Mouse (Mus musculus): ENCODE measurements around the gene Pgc. TPM values are rescaled to one million over a fixed set of nuclear protein-coding genes. Genes with fewer than 3 reads are reported as not detected.
A peak's percentile ranks its signal among the peaks of the same experiment; 100 is the strongest.

Gene Pgc
- polyA plus RNA-seq, 1 experiment from 2014 or later: not detected

DNA sequence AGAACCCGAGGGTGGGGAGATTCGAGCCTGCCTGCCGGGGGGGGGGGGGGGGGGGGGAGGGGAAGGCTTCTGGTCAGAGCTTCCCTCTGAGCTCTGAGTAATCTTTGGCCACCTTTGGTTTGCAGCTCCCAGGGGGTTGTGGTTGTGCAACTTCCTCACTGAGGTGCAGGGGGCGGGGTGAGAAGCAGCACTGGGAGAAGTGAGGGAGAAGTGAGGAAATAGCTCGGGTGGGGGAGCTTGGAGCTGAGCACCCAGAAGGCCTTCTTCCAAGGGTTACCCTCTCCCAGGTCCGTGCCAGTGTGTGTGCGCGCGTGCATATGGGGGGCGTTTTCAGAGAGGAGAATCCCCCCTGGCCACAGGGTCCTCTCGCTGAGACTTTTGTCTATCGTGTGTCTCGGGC, 27.6 kb downstream of the Pgc start:
- Histone ChIP-seq H3K36me3 (no peaks in the 10 kb centered on the region), H3K27me3 (0 out of 2 replicates have a peak, but pooled peaks cover 3% of the 10 kb centered on the region), H3K4me2 (replicated peaks) (no peak overlapping the region), H3K4me1 (no peaks in the 10 kb centered on the region), H3K9me3 (no peaks in the 10 kb centered on the region), H3K27ac (no peak overlapping the region), H3K9ac (no peak overlapping the region), H3K4me3 (no peak overlapping the region)
- ATAC-seq (ENCODE audit: insufficient number of reproducible peaks, insufficient read depth, low FRiP score, low TSS enrichment): no peak
- 77% methylated on average over 12 of the region's 13 CpGs for WGBS

DNA sequence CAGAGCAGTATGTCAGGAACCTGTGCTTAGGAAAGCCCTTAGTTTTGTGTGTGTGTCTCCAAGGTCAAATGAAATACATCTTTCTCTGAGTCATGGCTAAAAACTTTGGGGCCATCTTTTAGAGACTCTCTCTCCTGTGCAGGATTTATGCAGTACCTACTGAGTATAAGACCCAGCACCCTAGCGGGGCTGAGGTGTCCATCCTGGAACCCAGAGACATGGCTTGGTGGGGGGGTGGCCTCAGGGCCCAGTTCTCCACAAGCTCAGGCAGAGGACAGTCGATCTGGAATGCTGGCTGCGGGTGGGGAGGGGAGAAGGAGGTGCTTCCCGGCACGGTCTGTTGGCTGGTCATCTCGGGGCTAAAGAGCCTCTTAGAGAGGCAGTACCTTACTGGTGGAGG, 29.7 kb downstream of the Pgc start:
- no peak overlapping the region for H3K9ac ChIP-seq
- H3K9me3 ChIP-seq: no peaks in the 10 kb centered on the region
- no peak overlapping the region for H3K4me3 ChIP-seq
- 0 out of 2 replicates have a peak, but pooled peaks cover 3% of the 10 kb centered on the region for H3K27me3 ChIP-seq
- no peak for ATAC-seq (ENCODE audit: insufficient number of reproducible peaks, insufficient read depth, low FRiP score, low TSS enrichment)
- H3K36me3 ChIP-seq: no peaks in the 10 kb centered on the region
- H3K4me1 ChIP-seq: no peaks in the 10 kb centered on the region
- WGBS: 21% methylated on average over 6 of the region's 6 CpGs
- H3K27ac ChIP-seq: no peak overlapping the region
- H3K4me2 ChIP-seq (replicated peaks): no peak overlapping the region

DNA sequence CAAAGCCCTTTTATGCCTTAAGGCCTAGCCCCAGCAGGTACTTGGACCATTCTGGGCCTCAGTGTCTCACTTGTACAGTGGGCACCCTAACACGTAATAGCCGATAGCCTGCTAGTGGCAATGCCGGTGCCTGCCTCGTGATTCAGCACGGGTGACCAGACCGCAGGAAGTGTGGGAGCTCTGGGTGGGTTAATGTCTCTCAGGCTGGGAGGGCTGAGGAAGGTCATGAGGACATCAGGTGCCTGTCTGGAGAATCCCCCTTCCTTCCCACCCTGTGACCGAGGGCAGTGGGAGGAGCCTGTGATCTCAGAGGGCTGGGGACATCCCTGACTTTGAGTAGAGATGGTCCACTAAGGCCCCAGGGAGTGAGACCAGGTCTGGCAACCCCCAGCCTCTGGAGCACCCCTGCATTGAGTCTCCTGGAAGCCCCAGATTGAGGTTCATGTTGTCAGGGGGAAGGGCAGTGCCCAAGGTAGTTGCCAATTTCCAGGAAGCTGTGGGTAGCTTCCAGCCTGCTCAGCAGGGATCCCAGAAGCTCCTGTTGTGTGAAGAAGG, 30.5 kb downstream of the Pgc start:
- WGBS: 79% methylated on average over 7 of the region's 7 CpGs
- no peak overlapping the region for H3K4me3 ChIP-seq
- no peak overlapping the region for H3K27ac ChIP-seq
- no peaks in the 10 kb centered on the region for H3K36me3 ChIP-seq
- 0 out of 2 replicates have a peak, but pooled peaks cover 3% of the 10 kb centered on the region for H3K27me3 ChIP-seq
- H3K4me1 ChIP-seq: no peaks in the 10 kb centered on the region
- no peaks in the 10 kb centered on the region for H3K9me3 ChIP-seq
- H3K9ac ChIP-seq: no peak overlapping the region
- H3K4me2 ChIP-seq (replicated peaks): no peak overlapping the region
- ATAC-seq (ENCODE audit: insufficient number of reproducible peaks, insufficient read depth, low FRiP score, low TSS enrichment): no peak

DNA sequence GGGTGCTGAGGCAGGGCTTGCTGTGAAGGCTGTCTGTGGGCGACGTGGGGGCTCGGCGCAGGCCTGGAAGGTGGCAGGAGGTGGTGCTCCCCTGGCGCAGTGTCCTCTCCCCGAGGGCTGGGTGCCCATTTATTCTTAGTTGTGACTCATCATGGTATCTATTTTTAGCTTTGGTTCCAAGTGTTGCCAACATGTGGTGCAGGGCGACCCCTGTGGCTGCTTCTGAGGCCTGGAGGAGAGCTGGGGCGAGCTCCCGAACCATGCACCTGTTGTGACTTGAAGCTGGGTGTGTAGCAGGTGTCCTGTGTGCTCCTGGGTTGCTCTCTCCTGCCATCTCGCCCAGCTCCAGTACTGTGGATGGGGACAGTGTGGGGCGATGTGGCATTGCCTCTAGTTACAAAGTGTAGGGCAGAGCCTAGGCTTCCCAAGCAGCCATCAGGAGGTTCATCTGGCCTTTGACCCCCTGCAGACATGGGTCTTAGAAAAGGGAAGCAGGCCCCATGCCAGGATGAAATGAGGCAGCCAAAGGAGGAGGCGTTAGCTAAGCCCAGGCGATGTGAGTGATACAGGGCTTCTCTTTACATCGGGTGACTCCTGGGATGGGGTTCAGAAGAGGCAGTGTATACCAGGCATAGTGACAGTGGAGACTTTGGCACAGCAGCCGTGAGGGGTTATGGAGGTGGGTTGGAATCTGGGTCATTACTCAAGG, 33.2 kb downstream of the Pgc start:
- 76% methylated on average over 15 of the region's 15 CpGs for WGBS
- Histone ChIP-seq H3K9ac (no peak overlapping the region), H3K27me3 (0 out of 2 replicates have a peak, but pooled peaks cover 3% of the 10 kb centered on the region), H3K27ac (no peak overlapping the region), H3K4me1 (0 out of 2 replicates have a peak, but pooled peaks cover 9% of the 10 kb centered on the region), H3K4me3 (no peak overlapping the region), H3K36me3 (no peaks in the 10 kb centered on the region), H3K4me2 (replicated peaks) (no peak overlapping the region), H3K9me3 (no peaks in the 10 kb centered on the region)
- no peak for ATAC-seq (ENCODE audit: insufficient number of reproducible peaks, insufficient read depth, low FRiP score, low TSS enrichment)

DNA sequence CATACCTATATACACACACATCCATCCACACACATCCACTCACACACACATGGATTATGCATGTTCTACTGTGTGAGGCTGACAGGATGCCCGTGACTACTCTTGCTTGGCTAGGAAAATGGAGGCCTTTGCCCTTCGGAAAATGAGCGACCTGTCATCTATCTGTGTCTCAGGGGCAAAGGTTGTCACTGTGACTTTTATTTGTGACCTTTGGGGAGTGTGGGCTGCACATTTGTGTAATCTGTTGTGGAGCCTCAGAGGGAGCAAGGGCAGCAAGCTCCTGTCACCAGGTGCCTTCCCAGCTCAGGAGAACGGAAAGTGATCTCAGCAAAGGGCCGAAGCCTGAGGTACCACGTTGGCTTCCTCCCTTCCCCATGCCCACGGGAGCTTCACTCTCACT, 35.4 kb downstream of the Pgc start:
- H3K4me2 ChIP-seq (replicated peaks): no peak overlapping the region
- 0 out of 2 replicates have a peak, but pooled peaks cover 1% of the 10 kb centered on the region for H3K27me3 ChIP-seq
- H3K27ac ChIP-seq: no peak overlapping the region
- H3K4me1 ChIP-seq: 0 out of 2 replicates have a peak, but pooled peaks cover 9% of the 10 kb centered on the region
- no peak overlapping the region for H3K4me3 ChIP-seq
- ATAC-seq (ENCODE audit: insufficient number of reproducible peaks, insufficient read depth, low FRiP score, low TSS enrichment): no peak
- H3K9ac ChIP-seq: no peak overlapping the region
- H3K9me3 ChIP-seq: no peaks in the 10 kb centered on the region
- 80% methylated on average over 7 of the region's 7 CpGs for WGBS
- no peaks in the 10 kb centered on the region for H3K36me3 ChIP-seq

DNA sequence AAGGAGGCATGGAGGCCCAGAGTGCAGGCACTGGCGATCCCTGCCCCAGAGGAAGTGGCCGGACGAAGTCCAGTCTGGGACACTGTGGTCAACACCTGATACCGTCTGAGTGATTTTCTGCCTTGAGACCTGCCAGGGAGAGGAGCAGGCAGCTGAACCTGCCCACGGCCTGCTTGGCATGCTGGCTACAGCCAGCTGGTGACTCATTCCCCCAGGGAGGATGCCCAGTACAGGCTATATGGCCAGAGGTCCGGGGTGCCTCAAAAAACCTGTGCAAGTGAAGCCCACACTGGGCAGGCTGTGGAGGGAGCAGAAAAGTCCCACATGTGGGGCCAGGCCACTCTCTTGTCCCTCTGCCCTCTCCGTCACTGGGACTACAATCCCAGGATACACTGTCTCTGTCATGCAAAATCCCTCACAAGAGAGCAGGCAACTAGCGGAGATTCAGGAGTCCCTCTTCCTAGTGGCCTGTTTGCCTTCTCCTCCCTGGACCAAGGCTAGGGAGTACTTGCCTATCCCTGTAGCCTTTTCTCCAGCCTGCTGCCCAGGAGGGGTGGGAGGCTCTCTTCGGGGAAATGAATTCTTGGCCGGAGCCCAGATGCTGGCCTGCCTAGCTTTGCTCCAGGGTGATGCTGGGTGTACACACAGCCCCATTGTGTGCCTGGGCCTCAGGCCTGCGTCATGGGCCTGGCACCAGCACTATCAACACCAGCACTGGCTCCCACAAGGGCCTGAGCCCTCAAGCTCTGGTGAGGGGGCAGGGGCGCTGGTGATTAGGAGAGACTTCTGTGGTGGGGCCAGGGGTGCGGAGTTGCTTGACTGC, 36.1 kb downstream of the Pgc start:
- peak; percentile 70; the same call in 1 of the 2 replicates for ATAC-seq (ENCODE audit: insufficient number of reproducible peaks, insufficient read depth, low FRiP score, low TSS enrichment)
- no peaks in the 10 kb centered on the region for H3K27me3 ChIP-seq
- H3K36me3 ChIP-seq: no peaks in the 10 kb centered on the region
- 60% methylated on average over 13 of the region's 13 CpGs for WGBS
- H3K4me3 ChIP-seq: no peak overlapping the region
- H3K9me3 ChIP-seq: no peaks in the 10 kb centered on the region
- no peak overlapping the region for H3K4me2 ChIP-seq (replicated peaks)
- H3K9ac ChIP-seq: no peak overlapping the region
- H3K4me1 ChIP-seq: 0 out of 2 replicates have a peak, but pooled peaks cover 9% of the 10 kb centered on the region
- 0 out of 2 replicates have a peak overlapping the region, but pooled peaks have one; percentile 47 for H3K27ac ChIP-seq

DNA sequence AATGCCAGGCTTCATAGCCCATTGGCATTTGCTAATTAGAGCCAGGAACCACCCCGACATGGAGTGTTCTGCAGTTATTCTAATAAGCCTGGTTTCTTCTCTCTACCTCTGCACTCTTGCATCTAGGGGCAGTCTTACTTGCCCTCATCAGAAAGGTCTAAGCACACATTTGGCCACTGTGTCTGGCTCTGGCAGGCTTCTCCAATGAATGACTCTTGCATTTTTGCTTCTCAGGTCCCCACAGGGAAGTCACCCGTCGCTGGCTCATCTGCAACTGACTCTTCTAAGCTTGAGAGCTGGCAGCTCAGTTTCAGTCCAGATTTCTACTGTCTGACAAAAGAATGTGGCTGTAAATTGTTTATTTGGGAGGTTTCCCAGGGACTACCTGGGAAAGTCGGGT, 39.3 kb downstream of the Pgc start:
- no peaks in the 10 kb centered on the region for H3K36me3 ChIP-seq
- no peak overlapping the region for H3K9ac ChIP-seq
- H3K27me3 ChIP-seq: no peaks in the 10 kb centered on the region
- H3K4me2 ChIP-seq (replicated peaks): no peak overlapping the region
- 67% methylated on average over 4 of the region's 4 CpGs for WGBS
- no peak for ATAC-seq (ENCODE audit: insufficient number of reproducible peaks, insufficient read depth, low FRiP score, low TSS enrichment)
- H3K27ac ChIP-seq: no peak overlapping the region
- H3K9me3 ChIP-seq: no peaks in the 10 kb centered on the region
- no peak overlapping the region for H3K4me3 ChIP-seq
- 0 out of 2 replicates have a peak, but pooled peaks cover 9% of the 10 kb centered on the region for H3K4me1 ChIP-seq

DNA sequence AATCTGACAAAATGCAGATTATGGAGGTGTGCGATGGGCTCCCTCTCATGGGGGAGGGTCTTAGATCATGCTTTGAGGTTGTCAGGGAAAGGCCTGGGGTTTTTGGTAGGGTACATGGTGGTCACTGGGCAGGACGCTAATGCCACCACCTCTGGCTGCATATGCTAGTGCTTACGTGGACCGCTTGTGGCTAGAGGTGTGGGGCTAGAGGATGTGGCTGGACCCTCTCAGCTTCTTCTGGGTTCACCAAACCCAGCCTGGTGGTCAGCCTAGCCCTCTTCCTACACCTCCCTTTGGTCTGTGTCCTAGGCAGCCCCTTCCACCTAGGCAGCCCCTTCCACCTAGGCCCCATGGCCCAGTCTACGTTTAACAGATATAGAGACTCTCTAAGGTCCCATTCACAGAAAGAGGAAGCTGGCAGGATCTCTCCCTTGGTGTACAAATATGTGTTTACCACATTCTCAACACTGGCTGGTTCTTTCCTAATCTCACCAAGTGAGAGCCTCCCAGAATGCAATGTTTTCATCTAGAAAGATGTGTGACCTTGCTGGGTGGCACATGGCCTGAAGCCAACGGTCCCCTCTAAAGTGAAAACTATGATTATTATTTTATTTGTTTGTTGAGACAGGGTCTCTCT, 39.9 kb downstream of the Pgc start:
- no peak overlapping the region for H3K4me2 ChIP-seq (replicated peaks)
- 0 out of 2 replicates have a peak, but pooled peaks cover 9% of the 10 kb centered on the region for H3K4me1 ChIP-seq
- no peak overlapping the region for H3K9ac ChIP-seq
- no peaks in the 10 kb centered on the region for H3K36me3 ChIP-seq
- H3K27me3 ChIP-seq: no peaks in the 10 kb centered on the region
- H3K27ac ChIP-seq: no peak overlapping the region
- H3K4me3 ChIP-seq: no peak overlapping the region
- ATAC-seq (ENCODE audit: insufficient number of reproducible peaks, insufficient read depth, low FRiP score, low TSS enrichment): no peak
- peaks cover under 1% of the 10 kb centered on the region; the same call in 1 of the 2 replicates for H3K9me3 ChIP-seq
- WGBS: 90% methylated on average over 6 of the region's 6 CpGs

DNA sequence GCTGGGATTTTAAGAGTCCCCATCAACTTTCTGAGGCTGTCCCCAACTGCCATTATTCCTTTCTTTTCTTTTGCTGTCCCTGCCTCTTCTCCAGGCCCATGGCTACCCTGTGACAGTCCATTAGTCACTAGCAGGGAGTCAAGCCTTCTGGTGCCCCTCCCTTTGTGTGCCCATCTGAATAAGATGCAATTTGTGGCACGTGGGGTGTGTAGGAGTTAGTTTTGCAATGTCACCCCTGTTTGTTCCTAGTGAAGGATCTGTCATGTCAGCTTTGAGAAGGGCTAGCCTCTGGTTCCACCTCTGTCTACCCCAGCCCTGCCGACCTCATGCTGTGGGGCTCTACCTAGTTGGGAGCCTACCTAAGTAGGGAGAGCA, 40.4 kb downstream of the Pgc start:
- Histone ChIP-seq H3K9ac (no peak overlapping the region), H3K4me2 (replicated peaks) (no peak overlapping the region), H3K36me3 (no peaks in the 10 kb centered on the region), H3K27ac (no peak overlapping the region), H3K27me3 (no peaks in the 10 kb centered on the region), H3K9me3 (peaks cover 6% of the 10 kb centered on the region; the same call in 1 of the 2 replicates), H3K4me3 (no peak overlapping the region), H3K4me1 (0 out of 2 replicates have a peak, but pooled peaks cover 9% of the 10 kb centered on the region)
- no peak for ATAC-seq (ENCODE audit: insufficient number of reproducible peaks, insufficient read depth, low FRiP score, low TSS enrichment)
- 77% methylated on average over 2 of the region's 2 CpGs for WGBS

DNA sequence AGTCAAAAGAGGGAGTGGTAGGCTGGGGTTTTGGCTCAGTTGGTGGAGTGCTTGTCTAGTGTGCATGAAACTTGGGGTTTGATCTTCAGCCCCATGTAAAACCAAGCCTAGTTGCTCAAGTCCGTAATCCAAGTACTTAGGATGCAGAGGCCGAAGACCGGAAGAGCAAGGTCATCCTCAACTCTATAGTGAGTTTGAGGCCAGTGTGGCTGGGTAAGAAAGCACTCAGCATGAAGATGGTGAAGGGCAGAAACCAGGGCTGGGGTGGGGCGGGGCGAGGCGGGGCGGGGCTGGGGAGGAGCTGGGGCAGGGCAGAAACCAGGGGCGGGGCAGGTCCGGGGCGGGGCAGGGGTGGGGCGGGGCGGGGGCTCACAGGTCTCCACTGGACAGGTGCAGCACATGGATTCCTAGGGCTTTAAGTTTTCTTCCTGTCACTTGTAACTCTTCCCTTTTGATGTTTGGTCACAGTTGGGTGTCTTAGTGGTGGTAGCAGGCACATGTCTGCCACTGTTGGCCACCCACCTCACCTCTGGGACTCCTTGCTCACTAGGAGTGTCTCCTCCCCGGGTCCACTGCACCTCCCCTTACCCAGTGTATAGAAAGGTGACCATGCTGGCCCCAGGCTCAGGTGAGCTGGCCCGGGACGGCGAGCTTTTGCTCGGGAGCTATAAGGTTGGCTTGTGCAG, 41.0 kb downstream of the Pgc start:
- 43% methylated on average over 17 of the region's 17 CpGs for WGBS

More for the DNA sequence above, 41.0 kb downstream of the Pgc start:
- H3K9me3 ChIP-seq: peaks cover 8% of the 10 kb centered on the region; the same call in 1 of the 2 replicates
- H3K4me1 ChIP-seq: 0 out of 2 replicates have a peak, but pooled peaks cover 8% of the 10 kb centered on the region
- no peak overlapping the region for H3K4me2 ChIP-seq (replicated peaks)
- H3K27me3 ChIP-seq: no peaks in the 10 kb centered on the region
- no peaks in the 10 kb centered on the region for H3K36me3 ChIP-seq
- no peak overlapping the region for H3K27ac ChIP-seq
- no peak overlapping the region for H3K4me3 ChIP-seq
- no peak overlapping the region for H3K9ac ChIP-seq
- no peak for ATAC-seq (ENCODE audit: insufficient number of reproducible peaks, insufficient read depth, low FRiP score, low TSS enrichment)
